Mouse (Mus musculus) liver, adult 2 months (tissue): Measurements from ENCODE around the gene Cacnb4.

ENCODE experiments used
- CTCF ChIP-seq: fragments of 200-500 bp; IDR thresholded peaks from 2 replicates; pipeline ENCODE4 v1.5.1; 2011; ENCODE audit warnings: low read depth, low read length, control low read depth
- POLR2A ChIP-seq: fragments of 200-500 bp; IDR thresholded peaks from 2 replicates; pipeline ENCODE4 v1.6.1; 2011; ENCODE audit warnings: low read length, control low read depth; ENCODE audit not compliant: insufficient read depth; ENCODE audit errors: extremely low read depth

- TF ChIP-seq CTCF, result no peak
- TF ChIP-seq POLR2A, result no peak
Measured at GRCm38 (mm10) chr2:52389975-52390374, 286.7 kb downstream of the Cacnb4 start.
